Mouse (Mus musculus) cerebellum, adult 2 months (tissue): ENCODE results near the gene Svopl. TPM values are rescaled to one million over a fixed set of nuclear protein-coding genes. Genes with fewer than 3 reads are reported as not detected.

Experiments used
- DNase-seq, 2 experiments: peaks; one replicate each; pipeline ENCODE4 v3.0.0; 2021
- H3K27ac ChIP-seq: fragments of 200-500 bp; 2 replicates; pipeline ENCODE4 v1.5.1; 2012; ENCODE audit warnings: low read length, control low read depth, inconsistent platforms; ENCODE audit not compliant: insufficient read depth
- H3K27me3 ChIP-seq: fragments of 200-500 bp; 2 replicates; pipeline ENCODE4 v1.6.1; 2012; ENCODE audit warnings: inconsistent platforms, mild to moderate bottlenecking, low read length, moderate library complexity; ENCODE audit not compliant: control insufficient read depth, insufficient read depth
- H3K4me1 ChIP-seq: fragments of 200-500 bp; 2 replicates; pipeline ENCODE4 v1.6.1; 2011; ENCODE audit warnings: low read length; ENCODE audit not compliant: control insufficient read depth, insufficient read depth
- H3K4me3 ChIP-seq: fragments of 200-500 bp; replicated peaks from 2 replicates; pipeline ENCODE3; 2011; ENCODE audit warnings: mild to moderate bottlenecking, low read depth, low read length, control low read depth; ENCODE audit not compliant: insufficient read depth
- CTCF ChIP-seq: fragments of 200-500 bp; IDR thresholded peaks from 2 replicates; pipeline ENCODE4 v1.5.1; 2011; ENCODE audit warnings: low read depth, mild to moderate bottlenecking, control low read depth, low read length, moderate library complexity, borderline replicate concordance; ENCODE audit not compliant: insufficient read depth
- POLR2A ChIP-seq: fragments of 200-500 bp; IDR thresholded peaks from 2 replicates; pipeline ENCODE4 v1.6.1; 2011; ENCODE audit warnings: low read length, control low read depth, borderline replicate concordance; ENCODE audit not compliant: insufficient read depth
- WGBS: fragments of 180-500 bp; shearing (Covaris S2); methylation state at CpG from one replicate; pipeline ENCODE4 v1.1.7; 2018; 5-methylcytosine and 5-hydroxymethylcytosine counted together
- polyA plus RNA-seq: library from polyadenylated mRNA; depleted of rRNA; stranded (reverse); fragments of >200 nt; gene quantifications from 2 replicates; pipeline ENCODE4 v1.2.3, GENCODE M21; 2012; rRNA removed

Svopl gene
- polyA plus RNA-seq = 0.11 and 0.29 TPM in 2 replicates

DNA sequence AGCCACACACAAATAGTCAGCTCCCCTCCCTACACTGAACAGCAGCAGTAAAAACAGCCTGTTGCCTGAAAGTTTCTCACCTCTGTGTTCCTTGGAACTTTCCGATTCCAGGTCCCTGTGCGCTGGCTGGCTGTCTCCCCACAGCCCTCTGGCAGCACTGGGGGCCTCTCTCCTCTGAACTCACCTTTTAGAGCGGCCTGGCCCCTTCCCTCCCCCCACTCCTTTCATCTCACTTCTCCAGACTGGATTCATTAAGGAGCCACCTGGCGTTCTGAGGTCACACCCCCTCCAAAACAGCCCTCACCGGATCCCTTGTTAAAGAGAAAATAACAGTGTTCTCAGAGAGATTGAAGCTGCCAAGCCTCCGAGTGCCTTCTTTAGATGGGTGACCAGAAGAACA is at the start of gene Svopl:
Svopl (minus strand) TSS at position 159 of the 400 bp plus-strand sequence.
- DNase-seq = no peak
- TF ChIP-seq POLR2A (no peak), CTCF (no peak)
- no peak within 1 kb of the TSS for H3K4me3 ChIP-seq
- no peaks in the 10 kb centered on the region for H3K4me1 ChIP-seq
- no peaks in the 10 kb centered on the region for H3K27me3 ChIP-seq
- no peak within 1 kb of the TSS for H3K27ac ChIP-seq
- WGBS = 48% methylated on average over 6 of the region's 6 CpGs

DNA sequence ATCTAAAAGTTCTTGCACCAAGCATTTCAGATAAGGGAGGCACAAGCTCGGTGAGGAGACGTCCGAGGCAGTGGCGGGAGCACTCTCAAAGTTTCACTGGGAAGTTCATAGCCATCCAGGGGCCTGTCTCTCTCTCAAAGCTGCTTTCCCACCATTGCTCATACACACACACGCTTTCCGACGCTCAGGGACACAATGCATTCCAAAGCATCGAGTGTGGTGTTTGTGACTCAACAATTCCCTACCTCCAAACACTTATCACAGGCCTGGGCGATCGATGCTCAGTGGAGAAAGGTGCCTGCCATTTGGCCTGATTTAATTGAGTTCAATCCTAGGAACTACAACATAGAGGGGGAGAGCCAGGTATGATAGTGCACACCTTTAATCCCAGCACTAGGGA is 47.9 kb upstream of the Svopl start:
- H3K4me3 ChIP-seq = no peak overlapping the region
- WGBS = 91% methylated on average over 10 of the region's 10 CpGs
- no peak for TF ChIP-seq POLR2A
- no peak for TF ChIP-seq CTCF

DNA sequence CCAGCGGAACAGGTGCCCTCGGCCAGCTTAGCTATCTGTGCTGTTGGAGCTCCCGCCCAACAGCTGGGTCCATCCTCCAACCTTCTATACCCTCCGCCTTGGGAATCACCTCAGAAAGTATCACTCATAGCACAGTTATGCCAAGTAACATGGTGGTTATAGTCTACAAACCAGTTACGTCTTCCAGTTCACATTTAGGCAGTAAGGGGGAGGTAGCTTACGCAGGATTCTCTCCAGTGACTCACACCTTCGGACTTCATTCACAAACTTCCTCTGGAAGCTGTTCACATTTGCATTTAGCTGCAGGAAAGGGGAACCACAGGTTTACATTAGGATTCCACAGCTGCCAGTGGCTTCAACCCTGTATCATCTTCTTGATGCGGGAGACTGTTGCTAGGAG is 45.7 kb upstream of the Svopl start:
- no peak for TF ChIP-seq CTCF
- TF ChIP-seq POLR2A = no peak
- no peak for DNase-seq

More for the DNA sequence above, 47.9 kb upstream of the Svopl start:
- no peak for DNase-seq
- no peak overlapping the region for H3K27ac ChIP-seq
- no peaks in the 10 kb centered on the region for H3K27me3 ChIP-seq
- H3K4me1 ChIP-seq = no peaks in the 10 kb centered on the region

GRCm38 (mm10) chr6:38087242-38088026 is 40.6 kb upstream of the Svopl start:
- no peak for DNase-seq
- H3K27me3 ChIP-seq = no peaks in the 10 kb centered on the region
- no peak overlapping the region for H3K4me3 ChIP-seq
- H3K27ac ChIP-seq = no peak overlapping the region
- WGBS = 85% methylated on average over 9 of the region's 9 CpGs
- TF ChIP-seq POLR2A = no peak
- H3K4me1 ChIP-seq = no peaks in the 10 kb centered on the region

More for the DNA sequence above, 45.7 kb upstream of the Svopl start:
- H3K4me1 ChIP-seq = no peaks in the 10 kb centered on the region
- H3K4me3 ChIP-seq = no peak overlapping the region
- H3K27me3 ChIP-seq = no peaks in the 10 kb centered on the region
- WGBS = 94% methylated on average over 8 of the region's 8 CpGs
- H3K27ac ChIP-seq = no peak overlapping the region

DNA sequence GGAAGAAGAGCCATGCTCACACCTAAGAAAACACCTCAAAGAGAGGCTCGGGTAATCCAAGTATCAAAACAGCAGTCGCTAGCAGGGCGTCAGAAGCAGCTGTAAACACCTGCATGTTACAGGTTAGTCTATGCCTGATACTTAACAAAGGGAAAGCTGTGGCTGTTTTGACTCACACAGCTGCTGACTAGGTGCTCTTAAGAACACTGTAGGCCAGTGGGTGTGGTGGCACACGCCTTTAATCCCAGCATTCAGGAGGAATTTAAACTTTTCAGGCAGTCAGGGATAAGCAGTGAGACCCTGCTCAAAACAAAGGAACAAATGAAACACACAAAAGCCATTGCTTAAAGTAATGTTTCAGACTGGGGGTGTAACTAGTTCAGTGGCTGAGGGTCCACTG is 36.4 kb upstream of the Svopl start:
- Histone ChIP-seq H3K4me3 (no peak overlapping the region), H3K27me3 (no peaks in the 10 kb centered on the region), H3K27ac (no peak overlapping the region), H3K4me1 (no peaks in the 10 kb centered on the region)
- WGBS = 60% methylated on average over 4 of the region's 4 CpGs
- TF ChIP-seq CTCF (no peak), POLR2A (no peak)
- DNase-seq = no peak

DNA sequence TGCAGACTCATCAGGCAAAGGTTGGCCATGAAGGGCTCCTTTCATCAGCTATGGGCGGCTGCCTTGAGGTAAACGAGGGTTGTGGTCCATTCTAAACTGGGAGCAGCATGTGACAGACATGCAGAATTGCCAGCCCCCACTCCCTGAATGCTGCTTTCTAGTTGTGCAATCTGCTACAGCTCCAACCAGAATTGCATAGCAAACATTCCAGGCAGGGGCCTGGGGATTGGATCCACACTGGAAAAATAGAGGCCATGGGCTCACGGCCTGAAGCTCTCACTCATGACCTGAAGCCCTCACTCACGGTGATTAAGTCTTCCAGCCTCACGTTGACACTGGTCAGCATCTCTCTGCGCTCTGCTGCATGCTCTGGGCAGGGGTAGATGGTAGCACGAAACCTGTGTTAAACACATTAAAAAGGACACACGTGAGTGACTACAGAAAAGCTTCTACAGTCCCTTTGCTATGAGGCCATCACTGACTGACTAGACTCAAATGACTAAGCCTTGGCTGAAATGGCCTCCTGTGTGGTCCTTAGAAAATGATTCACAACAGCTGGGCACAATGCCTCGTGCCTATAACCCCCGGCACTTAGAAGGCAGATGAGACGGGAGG is 35.0 kb upstream of the Svopl start:
- H3K4me1 ChIP-seq = no peaks in the 10 kb centered on the region
- 61% methylated on average over 11 of the region's 11 CpGs for WGBS
- no peaks in the 10 kb centered on the region for H3K27me3 ChIP-seq
- H3K27ac ChIP-seq = no peak overlapping the region
- no peak for DNase-seq
- no peak overlapping the region for H3K4me3 ChIP-seq
- no peak for TF ChIP-seq POLR2A
- no peak for TF ChIP-seq CTCF

- Histone ChIP-seq H3K4me3 (no peak overlapping the region), H3K27ac (no peak overlapping the region), H3K4me1 (no peaks in the 10 kb centered on the region), H3K27me3 (no peaks in the 10 kb centered on the region)
- 46% methylated on average over 4 of the region's 4 CpGs for WGBS
- DNase-seq = no peak
- no peak for TF ChIP-seq POLR2A
- no peak for TF ChIP-seq CTCF
These were observed 33.6 kb upstream of the Svopl start for GRCm38 (mm10) chr6:38080364-38080763.

DNA sequence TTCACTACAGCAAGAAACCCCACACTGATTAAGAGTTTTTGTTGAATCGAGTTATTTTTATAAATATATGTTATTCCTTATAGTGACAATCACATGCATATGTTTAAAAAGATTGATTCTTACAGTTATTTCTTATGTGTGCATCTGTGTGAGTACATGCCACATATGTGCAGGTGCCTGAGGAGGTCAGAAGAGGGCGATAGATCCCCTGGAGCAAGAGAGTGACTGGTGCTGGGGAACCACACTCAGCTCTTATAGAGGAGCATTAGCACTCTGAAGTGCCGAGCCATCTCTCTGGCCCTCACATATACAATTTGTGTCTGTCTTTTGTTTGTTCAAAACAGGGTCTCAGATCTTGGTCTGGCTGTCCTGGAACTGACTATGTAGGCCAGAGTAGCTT is 26.8 kb upstream of the Svopl start:
- WGBS = 92% methylated on average over 3 of the region's 3 CpGs
- TF ChIP-seq CTCF = no peak
- TF ChIP-seq POLR2A = no peak
- Histone ChIP-seq H3K4me1 (no peaks in the 10 kb centered on the region), H3K27me3 (no peaks in the 10 kb centered on the region), H3K27ac (no peak overlapping the region), H3K4me3 (no peak overlapping the region)
- DNase-seq = no peak
